Mouse (Mus musculus) neural tube, embryonic 11.5 days (tissue): ENCODE measurements around the gene Olfr588-ps1. TPM values are rescaled to one million over a fixed set of nuclear protein-coding genes. Genes with fewer than 3 reads are reported as not detected.

Experiments
- polyA plus RNA-seq: library from polyadenylated mRNA; unstranded; fragments of >200 nt; fragmentation: Nextera tagmentation; extraction: Ambion mirVana; gene quantifications from 2 replicates; pipeline ENCODE4 v1.2.1, GENCODE M21; 2014

Olfr588-ps1 gene
- polyA plus RNA-seq, 1 experiment from 2014 or later: not detected

Other genes with a start within 250 kb of the Olfr588-ps1 start
- not detected in 2 replicates for gene Olfr569, start 250.0 kb upstream of the Olfr588-ps1 start, polyA plus RNA-seq
- gene Olfr570, start 246.3 kb upstream of the Olfr588-ps1 start, polyA plus RNA-seq: not detected in 2 replicates
- gene Olfr571, start 223.3 kb upstream of the Olfr588-ps1 start, polyA plus RNA-seq: not detected in 2 replicates
- not detected in 2 replicates for gene Olfr572, start 216.5 kb upstream of the Olfr588-ps1 start, polyA plus RNA-seq
- not detected in 2 replicates for gene Olfr573-ps1, start 198.3 kb upstream of the Olfr588-ps1 start, polyA plus RNA-seq
- gene Olfr574, start 192.4 kb upstream of the Olfr588-ps1 start, polyA plus RNA-seq: not detected in 2 replicates
- gene Olfr575, start 182.1 kb upstream of the Olfr588-ps1 start, polyA plus RNA-seq: not detected in 2 replicates
- gene Olfr576, start 178.2 kb upstream of the Olfr588-ps1 start, polyA plus RNA-seq: not detected in 2 replicates
- not detected in 2 replicates for gene Olfr577, start 164.9 kb upstream of the Olfr588-ps1 start, polyA plus RNA-seq
- not detected in 2 replicates for gene Olfr578, start 151.6 kb upstream of the Olfr588-ps1 start, polyA plus RNA-seq
- not detected in 2 replicates for gene Olfr582, start 102.9 kb upstream of the Olfr588-ps1 start, polyA plus RNA-seq
- gene Olfr583, start 89.6 kb upstream of the Olfr588-ps1 start, polyA plus RNA-seq: not detected in 2 replicates
- gene Olfr584, start 59.0 kb upstream of the Olfr588-ps1 start, polyA plus RNA-seq: not detected in 2 replicates
- gene Olfr585, start 43.2 kb upstream of the Olfr588-ps1 start, polyA plus RNA-seq: not detected in 2 replicates
- gene Olfr586, start 15.2 kb upstream of the Olfr588-ps1 start, polyA plus RNA-seq: not detected in 2 replicates
- not detected in 2 replicates for gene Olfr589, start 15.5 kb downstream of the Olfr588-ps1 start, polyA plus RNA-seq
- gene Olfr591, start 37.5 kb downstream of the Olfr588-ps1 start, polyA plus RNA-seq: not detected in 2 replicates
- not detected in 2 replicates for gene Olfr592, start 43.9 kb downstream of the Olfr588-ps1 start, polyA plus RNA-seq
- gene Olfr593, start 71.0 kb downstream of the Olfr588-ps1 start, polyA plus RNA-seq: not detected in 2 replicates
- gene Olfr594, start 76.1 kb downstream of the Olfr588-ps1 start, polyA plus RNA-seq: not detected in 2 replicates
- gene Usp17ld, start 111.6 kb downstream of the Olfr588-ps1 start, polyA plus RNA-seq: not detected in 2 replicates
- gene Olfr596, start 164.8 kb downstream of the Olfr588-ps1 start, polyA plus RNA-seq: not detected in 2 replicates
- not detected in 2 replicates for gene Olfr597, start 175.4 kb downstream of the Olfr588-ps1 start, polyA plus RNA-seq
- not detected in 2 replicates for gene Olfr598, start 182.7 kb downstream of the Olfr588-ps1 start, polyA plus RNA-seq
- not detected in 2 replicates for gene Olfr599, start 195.0 kb downstream of the Olfr588-ps1 start, polyA plus RNA-seq
- gene Olfr600, start 208.8 kb downstream of the Olfr588-ps1 start, polyA plus RNA-seq: not detected in 2 replicates
- gene Olfr601, start 221.8 kb downstream of the Olfr588-ps1 start, polyA plus RNA-seq: not detected in 2 replicates
- not detected in 2 replicates for gene Olfr603, start 245.3 kb downstream of the Olfr588-ps1 start, polyA plus RNA-seq